Mouse (Mus musculus): ENCODE results near the gene Olfr1258. TPM values are rescaled to one million over a fixed set of nuclear protein-coding genes. Genes with fewer than 3 reads are reported as not detected.
"Not testable (repeated sequence)": the region's sequence is repeated elsewhere in the genome, so short reads cannot be mapped to it uniquely, and the experiment has no call there.

The Olfr1258 gene
- total RNA-seq (2015; ENCODE audit: low replicate concordance) (not detected in 2 replicates), total RNA-seq (2017; ENCODE audit: low replicate concordance) (not detected in 2 replicates)

- no peak for ATAC-seq (replicated peaks; ENCODE audit: low FRiP score, poor library complexity, severe bottlenecking)
Measured at GRCm38 (mm10) chr2:89927009-89927408, at the start of gene Olfr1258. Gene Olfr1258 (plus strand): TSS chr2:89927309.

- no peak for ATAC-seq (replicated peaks; ENCODE audit: low FRiP score, poor library complexity, severe bottlenecking)
Measured at GRCm38 (mm10) chr2:89878137-89878536, 49.0 kb upstream of the Olfr1258 start, which contains the start of gene Olfr1257. Gene Olfr1257 (plus strand): TSS chr2:89878437.

- ATAC-seq (replicated peaks; ENCODE audit: low FRiP score, poor library complexity, severe bottlenecking) = not testable (repeated sequence)
Measured at GRCm38 (mm10) chr2:89912616-89913015, 14.5 kb upstream of the Olfr1258 start.

DNA sequence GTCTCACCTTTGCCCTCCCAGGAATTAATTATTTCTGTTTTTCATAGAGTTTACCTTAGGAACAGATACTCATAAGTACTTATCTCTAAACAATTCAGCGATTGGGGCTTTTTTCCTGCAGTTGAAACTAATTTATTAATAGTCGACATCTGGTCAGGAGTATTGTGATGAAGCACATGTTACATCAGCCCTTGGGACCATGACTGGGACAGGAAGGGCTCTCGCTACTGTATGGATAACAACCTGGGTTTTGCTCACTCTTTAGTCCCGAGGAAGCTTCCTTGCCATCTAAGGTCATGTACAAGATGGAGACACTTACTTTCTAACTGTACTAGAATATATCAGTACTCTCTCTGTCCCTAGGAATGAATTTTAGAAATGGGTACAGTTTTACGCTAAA lies 21.5 kb downstream of the Olfr1258 start, which contains the start of gene Olfr1259:
TSS of gene Olfr1259 (minus strand) at position 101 of the 400 bp plus-strand sequence.
- ATAC-seq (replicated peaks; ENCODE audit: low FRiP score, poor library complexity, severe bottlenecking) = no peak

DNA sequence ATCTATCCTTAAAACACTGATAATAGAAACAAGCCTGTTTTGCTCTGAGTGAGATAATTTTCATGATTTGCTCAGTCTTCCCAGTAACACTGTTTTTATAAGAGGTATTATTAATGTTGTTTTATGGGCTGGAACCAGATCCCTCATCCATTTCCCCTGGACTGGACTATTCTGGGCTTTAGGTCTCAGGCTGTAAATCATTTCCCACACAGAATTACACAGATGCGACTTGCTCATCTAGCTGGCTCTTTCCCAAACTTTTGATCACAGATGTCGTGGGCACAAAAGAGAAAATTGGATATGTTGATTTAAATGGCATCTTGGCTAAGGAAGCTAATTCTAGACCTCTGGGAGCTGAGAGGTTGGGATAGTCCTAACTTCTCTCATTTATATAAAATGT lies 47.1 kb downstream of the Olfr1258 start, which contains the start of gene Olfr1260:
TSS of gene Olfr1260 (plus strand) at position 157 of the 400 bp plus-strand sequence.
- ATAC-seq (replicated peaks; ENCODE audit: low FRiP score, poor library complexity, severe bottlenecking) = no peak

DNA sequence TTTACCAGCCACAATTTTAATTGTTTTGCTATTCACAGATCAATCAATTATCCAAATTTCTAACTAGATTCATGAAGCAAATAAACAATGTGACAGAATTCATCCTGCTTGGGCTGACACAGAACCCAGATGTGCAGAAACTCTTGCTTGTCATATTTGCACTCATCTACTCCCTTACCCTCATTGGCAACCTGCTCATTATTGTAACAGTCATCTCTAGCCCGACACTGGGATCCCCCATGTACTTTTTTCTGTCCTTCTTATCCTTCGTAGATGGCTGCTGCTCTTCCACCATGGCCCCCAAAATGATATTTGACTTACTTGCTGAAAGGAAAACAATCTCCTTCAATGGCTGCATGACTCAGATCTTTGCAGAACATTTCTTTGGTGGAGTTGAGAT lies 50.6 kb downstream of the Olfr1258 start:
- ATAC-seq (replicated peaks; ENCODE audit: low FRiP score, poor library complexity, severe bottlenecking) = no peak

Other genes starting within 250 kb of the Olfr1258 start
- gene Olfr1252, start 202.3 kb upstream of the Olfr1258 start, total RNA-seq (2015; ENCODE audit: low replicate concordance) = not detected in 2 replicates
- not detected in 2 replicates for gene Olfr1252, start 202.3 kb upstream of the Olfr1258 start, total RNA-seq (2017; ENCODE audit: low replicate concordance)
- not detected in 2 replicates for gene Olfr1253, start 170.2 kb upstream of the Olfr1258 start, total RNA-seq (2015; ENCODE audit: low replicate concordance)
- not detected in 2 replicates for gene Olfr1253, start 170.2 kb upstream of the Olfr1258 start, total RNA-seq (2017; ENCODE audit: low replicate concordance)
- not detected in 2 replicates for gene Olfr1254, start 133.7 kb upstream of the Olfr1258 start, total RNA-seq (2015; ENCODE audit: low replicate concordance)
- not detected in 2 replicates for gene Olfr1254, start 133.7 kb upstream of the Olfr1258 start, total RNA-seq (2017; ENCODE audit: low replicate concordance)
- not detected in 2 replicates for gene Olfr1255, start 115.3 kb upstream of the Olfr1258 start, total RNA-seq (2015; ENCODE audit: low replicate concordance)
- not detected in 2 replicates for gene Olfr1255, start 115.3 kb upstream of the Olfr1258 start, total RNA-seq (2017; ENCODE audit: low replicate concordance)
- gene Olfr1256, start 85.8 kb upstream of the Olfr1258 start, total RNA-seq (2015; ENCODE audit: low replicate concordance) = not detected in 2 replicates
- not detected in 2 replicates for gene Olfr1256, start 85.8 kb upstream of the Olfr1258 start, total RNA-seq (2017; ENCODE audit: low replicate concordance)
- not detected in 2 replicates for gene Olfr48, start 79.1 kb upstream of the Olfr1258 start, total RNA-seq (2015; ENCODE audit: low replicate concordance)
- gene Olfr48, start 79.1 kb upstream of the Olfr1258 start, total RNA-seq (2017; ENCODE audit: low replicate concordance) = not detected in 2 replicates
- gene Olfr1257, start 48.9 kb upstream of the Olfr1258 start, total RNA-seq (2015; ENCODE audit: low replicate concordance) = not detected in 2 replicates
- gene Olfr1257, start 48.9 kb upstream of the Olfr1258 start, total RNA-seq (2017; ENCODE audit: low replicate concordance) = not detected in 2 replicates
- gene Olfr1259, start 21.4 kb downstream of the Olfr1258 start, total RNA-seq (2015; ENCODE audit: low replicate concordance) = not detected in 2 replicates
- not detected in 2 replicates for gene Olfr1259, start 21.4 kb downstream of the Olfr1258 start, total RNA-seq (2017; ENCODE audit: low replicate concordance)
- gene Olfr1260, start 47.0 kb downstream of the Olfr1258 start, total RNA-seq (2015; ENCODE audit: low replicate concordance) = not detected in 2 replicates
- gene Olfr1260, start 47.0 kb downstream of the Olfr1258 start, total RNA-seq (2017; ENCODE audit: low replicate concordance) = not detected in 2 replicates
- gene Olfr1261, start 63.9 kb downstream of the Olfr1258 start, total RNA-seq (2015; ENCODE audit: low replicate concordance) = not detected in 2 replicates
- not detected in 2 replicates for gene Olfr1261, start 63.9 kb downstream of the Olfr1258 start, total RNA-seq (2017; ENCODE audit: low replicate concordance)
- not detected in 2 replicates for gene Olfr1262, start 72.8 kb downstream of the Olfr1258 start, total RNA-seq (2015; ENCODE audit: low replicate concordance)
- not detected in 2 replicates for gene Olfr1262, start 72.8 kb downstream of the Olfr1258 start, total RNA-seq (2017; ENCODE audit: low replicate concordance)
- gene Olfr1263, start 84.8 kb downstream of the Olfr1258 start, total RNA-seq (2015; ENCODE audit: low replicate concordance) = not detected in 2 replicates
- not detected in 2 replicates for gene Olfr1263, start 84.8 kb downstream of the Olfr1258 start, total RNA-seq (2017; ENCODE audit: low replicate concordance)
- not detected in 2 replicates for gene Olfr1264, start 98.3 kb downstream of the Olfr1258 start, total RNA-seq (2015; ENCODE audit: low replicate concordance)
- gene Olfr1264, start 98.3 kb downstream of the Olfr1258 start, total RNA-seq (2017; ENCODE audit: low replicate concordance) = not detected in 2 replicates
- gene Olfr1265, start 108.0 kb downstream of the Olfr1258 start, total RNA-seq (2015; ENCODE audit: low replicate concordance) = not detected in 2 replicates
- gene Olfr1265, start 108.0 kb downstream of the Olfr1258 start, total RNA-seq (2017; ENCODE audit: low replicate concordance) = not detected in 2 replicates
- not detected in 2 replicates for gene Olfr140, start 136.3 kb downstream of the Olfr1258 start, total RNA-seq (2015; ENCODE audit: low replicate concordance)
- gene Olfr140, start 136.3 kb downstream of the Olfr1258 start, total RNA-seq (2017; ENCODE audit: low replicate concordance) = not detected in 2 replicates
- gene Olfr1269, start 194.1 kb downstream of the Olfr1258 start, total RNA-seq (2015; ENCODE audit: low replicate concordance) = not detected in 2 replicates
- gene Olfr1269, start 194.1 kb downstream of the Olfr1258 start, total RNA-seq (2017; ENCODE audit: low replicate concordance) = not detected in 2 replicates
- not detected in 2 replicates for gene Olfr32, start 215.0 kb downstream of the Olfr1258 start, total RNA-seq (2015; ENCODE audit: low replicate concordance)
- gene Olfr32, start 215.0 kb downstream of the Olfr1258 start, total RNA-seq (2017; ENCODE audit: low replicate concordance) = not detected in 2 replicates
- gene Olfr1270, start 225.8 kb downstream of the Olfr1258 start, total RNA-seq (2015; ENCODE audit: low replicate concordance) = not detected in 2 replicates
- gene Olfr1270, start 225.8 kb downstream of the Olfr1258 start, total RNA-seq (2017; ENCODE audit: low replicate concordance) = not detected in 2 replicates

All from erythroid progenitor cell, adult 5-6 weeks (primary cell).